In the genomic region with DNA sequence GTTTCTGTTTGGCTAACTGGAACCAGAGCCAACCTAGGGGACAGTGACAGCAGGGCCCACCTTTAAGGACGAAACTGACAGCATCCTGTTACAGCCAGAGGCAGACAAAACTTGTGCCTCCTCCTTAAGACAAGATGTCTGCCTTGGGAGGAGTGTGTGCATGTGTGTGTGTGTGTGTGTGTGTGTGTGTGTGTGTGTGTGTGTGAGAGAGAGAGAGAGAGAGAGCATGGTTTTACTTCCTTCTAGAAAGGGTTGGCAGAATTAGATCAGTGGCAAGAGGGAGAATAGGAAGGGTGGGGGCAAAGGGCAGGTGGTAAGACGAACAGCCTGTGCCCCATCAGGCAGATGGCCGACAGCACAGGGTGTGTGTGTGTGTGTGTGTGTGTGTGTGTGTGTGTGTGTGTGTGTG, we compare ENCODE assay signal across 9 mouse cellular contexts. TPM values are rescaled to one million over a fixed set of nuclear protein-coding genes. Genes with fewer than 3 reads are reported as not detected.
A peak's percentile ranks its signal among the peaks of the same experiment; 100 is the strongest.
DNase-seq lines count a peak whose midpoint lies in the region; ATAC-seq and TF ChIP-seq lines count a peak whose summit lies in the region.
"Had no signal": no experiment of that assay in that cellular context is flagged by ENCODE, and none has a peak within 500 bp of the region (broad histone marks: within the 10 kb centered on the region; RNA-seq: fewer than 3 reads in every experiment).

No protein-coding gene starts in this region.

- no peak for TF ChIP-seq POLR2A in bone marrow macrophage, adult 2 months (IDR thresholded peaks at IDR 0.05; ENCODE audit: borderline replicate concordance, low read depth, low read length)

- DNase-seq in heart, adult 11 months, result no peak
- no peak for DNase-seq in hindbrain, embryonic 14.5 days (ENCODE audit: low spot score)
- DNase-seq in stomach, postnatal 0 days (ENCODE audit: low spot score), result no peak
- no peak for DNase-seq in left cerebral cortex, postnatal 36 days (ENCODE audit: low spot score in 2 of 2)
- no peak for DNase-seq in layer of hippocampus, adult 9-10 months (ENCODE audit: low spot score)

- no peaks in the 10 kb centered on the region for H3K27me3 ChIP-seq in heart, embryonic 14.5 days (ENCODE audit: control insufficient read depth, insufficient read depth, low read length)
- H3K27me3 ChIP-seq in hindbrain, embryonic 14.5 days (ENCODE audit: control insufficient read depth, insufficient read depth, low read length), result no peaks in the 10 kb centered on the region
- no peaks in the 10 kb centered on the region for H3K27me3 ChIP-seq in stomach, postnatal 0 days (ENCODE audit: control insufficient read depth, insufficient read depth, low read length)
- H3K27me3 ChIP-seq: Patski had no signal

- H3K79me2 ChIP-seq in macrophage (ENCODE audit: inconsistent target), result peaks cover 5% of the 10 kb centered on the region

- no peaks in the 10 kb centered on the region for H3K9me3 ChIP-seq in heart, embryonic 14.5 days (ENCODE audit: control insufficient read depth, low read length)
- no peaks in the 10 kb centered on the region for H3K9me3 ChIP-seq in hindbrain, embryonic 14.5 days (ENCODE audit: control insufficient read depth, low read length)
- H3K9me3 ChIP-seq in stomach, postnatal 0 days (ENCODE audit: control insufficient read depth, low read length), result no peaks in the 10 kb centered on the region

- peaks cover 45 to 60% of the 10 kb centered on the region in 2 experiments for H3K4me1 ChIP-seq in heart, embryonic 14.5 days (ENCODE audit: control insufficient read depth in 2 of 2, insufficient read depth in 2 of 2, low read length in 2 of 2)
- H3K4me1 ChIP-seq in bone marrow macrophage, adult 2 months (ENCODE audit: control insufficient read depth, insufficient read depth, low read length), result peaks cover 40% of the 10 kb centered on the region
- H3K4me1 ChIP-seq in hindbrain, embryonic 14.5 days (replicated peaks; ENCODE audit: control insufficient read depth, insufficient read depth, low read length), result peaks cover 57% of the 10 kb centered on the region
- H3K4me1 ChIP-seq in stomach, postnatal 0 days (replicated peaks; ENCODE audit: control insufficient read depth, insufficient read depth), result peaks cover 33% of the 10 kb centered on the region

- H3K4me2 ChIP-seq in heart, embryonic 14.5 days (ENCODE audit: low read length), result peak overlapping the region; percentile 34; the same call in 1 of the 2 replicates
- no peak overlapping the region for H3K4me2 ChIP-seq in hindbrain, embryonic 14.5 days (replicated peaks)
- no peak overlapping the region for H3K4me2 ChIP-seq in stomach, postnatal 0 days (replicated peaks; ENCODE audit: low read depth)

- intact Hi-C loops in left cerebral cortex, postnatal 36 days (cut with DNase I), result no loop called here

- H3K36me3 ChIP-seq in heart, embryonic 14.5 days (ENCODE audit: control insufficient read depth, insufficient read depth, low read length), result no peaks in the 10 kb centered on the region
- H3K36me3 ChIP-seq in hindbrain, embryonic 14.5 days (replicated peaks; ENCODE audit: control insufficient read depth, insufficient read depth), result no peaks in the 10 kb centered on the region
- H3K36me3 ChIP-seq in macrophage (ENCODE audit: inconsistent target), result no peaks in the 10 kb centered on the region
- no peaks in the 10 kb centered on the region for H3K36me3 ChIP-seq in stomach, postnatal 0 days (ENCODE audit: control insufficient read depth, insufficient read depth, low read length)

- TF ChIP-seq EP300 in stomach, postnatal 0 days (optimal IDR thresholded peaks at IDR 0.05), result no peak

- peak overlapping the region; percentile 79 for H3K9ac ChIP-seq in heart, embryonic 14.5 days (ENCODE audit: low read length)
- H3K9ac ChIP-seq in hindbrain, embryonic 14.5 days, result peak overlapping the region; percentile 56
- peak overlapping the region; percentile 48; the same call in 1 of the 2 replicates for H3K9ac ChIP-seq in stomach, postnatal 0 days (ENCODE audit: low read length)

- ATAC-seq in heart, embryonic 14.5 days (ENCODE audit: insufficient number of reproducible peaks, insufficient read depth, low FRiP score, low read depth), result no peak
- ATAC-seq in hindbrain, embryonic 14.5 days (ENCODE audit: low FRiP score), result no peak
- ATAC-seq in stomach, postnatal 0 days (ENCODE audit: low FRiP score, low TSS enrichment), result no peak
- ATAC-seq: Patski had no signal

- peak overlapping the region; percentile 87 to 99 for H3K27ac ChIP-seq in heart, embryonic 14.5 days (replicated peaks in 1 of 2; ENCODE audit: control insufficient read depth in 1 of 2, insufficient read depth in 1 of 2, low read depth in 2 of 2, low read length in 2 of 2)
- peak overlapping the region; percentile 90 for H3K27ac ChIP-seq in bone marrow macrophage, adult 2 months (ENCODE audit: insufficient read depth, low read depth, low read length)
- H3K27ac ChIP-seq in hindbrain, embryonic 14.5 days, result peak overlapping the region; percentile 100
- peak overlapping the region; percentile 74 for H3K27ac ChIP-seq in macrophage
- peak overlapping the region; percentile 100 for H3K27ac ChIP-seq in stomach, postnatal 0 days (replicated peaks)

- 11% methylated on average over 3 of the region's 3 CpGs for WGBS in heart, embryonic 14.5 days
- 6% methylated on average over 3 of the region's 3 CpGs for WGBS in hindbrain, embryonic 14.5 days
- WGBS in macrophage (ENCODE audit: missing documents), result 6% methylated on average over 3 of the region's 3 CpGs
- WGBS in stomach, postnatal 0 days, result 26% methylated on average over 3 of the region's 3 CpGs

- TF ChIP-seq CTCF in bone marrow macrophage, adult 2 months (IDR thresholded peaks at IDR 0.05; ENCODE audit: low read depth, low read length), result no peak
- no peak; the same call in 1 of the 2 replicates for TF ChIP-seq CTCF in stomach, postnatal 0 days (IDR thresholded peaks at IDR 0.05; ENCODE audit: low read depth)

- no peak overlapping the region for H3K4me3 ChIP-seq in heart, embryonic 14.5 days (ENCODE audit: control insufficient read depth in 1 of 2, insufficient read depth in 1 of 2, low read depth in 1 of 2, low read length in 2 of 2)
- peak overlapping the region; percentile 7; the same call in 1 of the 2 replicates for H3K4me3 ChIP-seq in bone marrow macrophage, adult 2 months (ENCODE audit: insufficient read depth, low read length)
- no peak overlapping the region for H3K4me3 ChIP-seq in hindbrain, embryonic 14.5 days (replicated peaks; ENCODE audit: low read length)
- H3K4me3 ChIP-seq in macrophage (ENCODE audit: inconsistent target), result no peak overlapping the region
- no peak overlapping the region for H3K4me3 ChIP-seq in stomach, postnatal 0 days (ENCODE audit: low read depth, low read length)

RNA-seq across cellular contexts. Expression of gene Zmynd8, which starts 10.0 kb away (rescaled TPM):
- polyA plus RNA-seq in heart, embryonic 14.5 days (2014; fragmentation: Nextera tagmentation; extraction: Ambion mirVana), result 35.9 and 38.0 TPM in 2 replicates
- 97.8 and 99.5 TPM in 2 replicates for polyA plus RNA-seq in bone marrow macrophage, adult 2 months (2012; ENCODE audit: insufficient read depth, insufficient read length, missing spikeins)
- polyA plus RNA-seq in hindbrain, embryonic 14.5 days (2014; fragmentation: Nextera tagmentation; extraction: Ambion mirVana), result 55.4 and 63.4 TPM in 2 replicates
- 100 to 1,000 TPM; 113 to 715 (median 441) TPM for total RNA-seq in macrophage (2018; cell fraction: chromatin; rRNA removed)
- 100 to 1,000 TPM in 8 of 26 experiments, 10 to 100 TPM in 18; 32.1 to 112 (median 96.4) TPM for total RNA-seq in macrophage (2018; cell fraction: cytosol; rRNA removed)
- total RNA-seq in macrophage (2018; cell fraction: nucleus; rRNA removed), result 100 to 1,000 TPM in 22 of 26 experiments, 10 to 100 TPM in 4; 57.9 to 347 (median 193) TPM
- polyA plus RNA-seq in macrophage (2018), result 52.3 to 95.5 TPM (median 75.2 TPM) in 3 replicates
- polyA plus RNA-seq in stomach, postnatal 0 days (2015; fragmentation: Nextera tagmentation; extraction: Ambion mirVana), result 24.3 and 29.7 TPM in 2 replicates
- total RNA-seq in left cerebral cortex, postnatal 36 days (2021), result 100 to 1,000 TPM; 119 to 184 TPM
